Mouse (Mus musculus): ENCODE measurements around the gene Cyp2u1. TPM values are rescaled to one million over a fixed set of nuclear protein-coding genes. Genes with fewer than 3 reads are reported as not detected.
A peak's percentile ranks its signal among the peaks of the same experiment; 100 is the strongest.
"Not testable (repeated sequence)": the region's sequence is repeated elsewhere in the genome, so short reads cannot be mapped to it uniquely, and the experiment has no call there.

The Cyp2u1 gene
- 10 to 100 TPM; 15.9 to 17.5 TPM for total RNA-seq (2021)

GRCm38 (mm10) chr3:131302452-131303319 is at the start of gene Cyp2u1:
Gene Cyp2u1, minus strand, starts transcription at chr3:131303227.
- peak; percentile 75 to 83 for DNase-seq (ENCODE audit: extremely low spot score in 1 of 2, low spot score in 1 of 2)

- DNase-seq (ENCODE audit: extremely low spot score in 1 of 2, low spot score in 1 of 2): no peak
Measured at GRCm38 (mm10) chr3:131350539-131350938, 47.5 kb upstream of the Cyp2u1 start.

- DNase-seq (ENCODE audit: extremely low spot score in 1 of 2, low spot score in 1 of 2): no peak
Measured at GRCm38 (mm10) chr3:131349013-131349412, 46.0 kb upstream of the Cyp2u1 start.

GRCm38 (mm10) chr3:131348579-131348950 is 45.5 kb upstream of the Cyp2u1 start:
- no peak for DNase-seq (ENCODE audit: extremely low spot score in 1 of 2, low spot score in 1 of 2)

GRCm38 (mm10) chr3:131347831-131348578 is 45.0 kb upstream of the Cyp2u1 start:
- no peak for DNase-seq (ENCODE audit: extremely low spot score in 1 of 2, low spot score in 1 of 2)

- no peak for DNase-seq (ENCODE audit: extremely low spot score in 1 of 2, low spot score in 1 of 2)
Measured at GRCm38 (mm10) chr3:131345903-131346302, 42.9 kb upstream of the Cyp2u1 start.

- no peak for DNase-seq (ENCODE audit: extremely low spot score in 1 of 2, low spot score in 1 of 2)
Measured at GRCm38 (mm10) chr3:131343311-131343710, 40.3 kb upstream of the Cyp2u1 start.

- DNase-seq (ENCODE audit: extremely low spot score in 1 of 2, low spot score in 1 of 2): no peak
Measured at GRCm38 (mm10) chr3:131340885-131341284, 37.9 kb upstream of the Cyp2u1 start.

GRCm38 (mm10) chr3:131339280-131339679 is 36.3 kb upstream of the Cyp2u1 start:
- no peak for DNase-seq (ENCODE audit: extremely low spot score in 1 of 2, low spot score in 1 of 2)

- not testable (repeated sequence) for DNase-seq (ENCODE audit: extremely low spot score in 1 of 2, low spot score in 1 of 2)
Measured at GRCm38 (mm10) chr3:131337749-131338148, 34.7 kb upstream of the Cyp2u1 start.

GRCm38 (mm10) chr3:131336629-131337028 is 33.6 kb upstream of the Cyp2u1 start:
- no peak for DNase-seq (ENCODE audit: extremely low spot score in 1 of 2, low spot score in 1 of 2)

GRCm38 (mm10) chr3:131335117-131335547 is 32.1 kb upstream of the Cyp2u1 start:
- DNase-seq (ENCODE audit: extremely low spot score in 1 of 2, low spot score in 1 of 2): no peak

GRCm38 (mm10) chr3:131327189-131327588 is 24.2 kb upstream of the Cyp2u1 start:
- DNase-seq (ENCODE audit: extremely low spot score in 1 of 2, low spot score in 1 of 2): no peak

GRCm38 (mm10) chr3:131326637-131327036 is 23.6 kb upstream of the Cyp2u1 start:
- DNase-seq (ENCODE audit: extremely low spot score in 1 of 2, low spot score in 1 of 2): no peak

- no peak for DNase-seq (ENCODE audit: extremely low spot score in 1 of 2, low spot score in 1 of 2)
Measured at GRCm38 (mm10) chr3:131322081-131322815, 19.2 kb upstream of the Cyp2u1 start.

GRCm38 (mm10) chr3:131320184-131320583 is 17.2 kb upstream of the Cyp2u1 start:
- peak; percentile 63 to 92 for DNase-seq (ENCODE audit: extremely low spot score in 1 of 2, low spot score in 1 of 2)

- no peak for DNase-seq (ENCODE audit: extremely low spot score in 1 of 2, low spot score in 1 of 2)
Measured at GRCm38 (mm10) chr3:131318211-131318610, 15.2 kb upstream of the Cyp2u1 start.

- no peak for DNase-seq (ENCODE audit: extremely low spot score in 1 of 2, low spot score in 1 of 2)
Measured at GRCm38 (mm10) chr3:131317126-131317525, 14.1 kb upstream of the Cyp2u1 start.

GRCm38 (mm10) chr3:131315957-131316510 is 13.0 kb upstream of the Cyp2u1 start:
- no peak for DNase-seq (ENCODE audit: extremely low spot score in 1 of 2, low spot score in 1 of 2)

- no peak for DNase-seq (ENCODE audit: extremely low spot score in 1 of 2, low spot score in 1 of 2)
Measured at GRCm38 (mm10) chr3:131312340-131312739, 9.3 kb upstream of the Cyp2u1 start.

Data from layer of hippocampus, postnatal 25 days (tissue).